Mouse (Mus musculus) cortical plate, adult 2 months (tissue): ENCODE measurements around the gene Dnajb9.

Experiments
- CTCF ChIP-seq: fragments of 200-500 bp; IDR thresholded peaks from 2 replicates; pipeline ENCODE4 v1.5.1; 2011; ENCODE audit warnings: mild to moderate bottlenecking, control low read depth, low read length; ENCODE audit not compliant: insufficient read depth; ENCODE audit errors: extremely low read depth
- POLR2A ChIP-seq: fragments of 200-500 bp; IDR thresholded peaks from 2 replicates; pipeline ENCODE4 v1.6.1; 2011; ENCODE audit warnings: mild to moderate bottlenecking, low read length, control low read depth; ENCODE audit not compliant: insufficient read depth; ENCODE audit errors: extremely low read depth

DNA sequence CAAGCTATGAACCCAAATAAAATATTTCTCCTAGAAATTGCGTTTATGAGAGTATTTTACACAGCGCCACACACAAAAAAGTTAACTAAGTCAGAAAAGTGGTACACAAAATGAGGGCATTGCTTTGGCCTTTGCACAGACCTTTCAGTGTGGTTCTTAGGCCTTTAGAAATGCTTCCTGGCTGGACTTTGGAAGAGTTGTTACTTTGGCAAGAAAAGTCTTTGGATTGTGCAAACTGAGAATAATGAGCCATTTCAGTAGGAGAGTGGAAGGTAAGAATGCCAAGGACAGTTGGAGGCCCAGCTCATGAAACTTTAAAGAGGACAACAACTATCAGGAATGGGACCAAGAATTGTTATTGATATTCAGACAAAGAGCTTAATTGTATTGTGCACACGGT, 35.6 kb upstream of the Dnajb9 start:
- no peak for TF ChIP-seq POLR2A
- no peak for TF ChIP-seq CTCF
